Mouse (Mus musculus) kidney, embryonic 14.5 days (tissue): ENCODE data around the gene Ddx27. TPM values are rescaled to one million over a fixed set of nuclear protein-coding genes. Genes with fewer than 3 reads are reported as not detected.
A peak's percentile ranks its signal among the peaks of the same experiment; 100 is the strongest.

Source experiments
- ATAC-seq: fragments of 200-750 bp; cut with Nextera tagmentation; 2 replicates; pipeline ENCODE4 v1.8.0; 2017; ENCODE audit warnings: moderate number of reproducible peaks, mild to moderate bottlenecking, moderate TSS enrichment, moderate library complexity; ENCODE audit not compliant: low FRiP score, low TSS enrichment
- H3K27ac ChIP-seq: fragments of 300-500 bp; sonication (generic); 2 replicates; pipeline ENCODE4 v1.5.1; 2014; ENCODE audit warnings: low read depth, mild to moderate bottlenecking, low read length, moderate library complexity, mixed read lengths
- H3K27me3 ChIP-seq: fragments of 300-500 bp; sonication (generic); 2 replicates; pipeline ENCODE4 v1.6.1; 2014; ENCODE audit warnings: mild to moderate bottlenecking, low read length; ENCODE audit not compliant: control insufficient read depth, insufficient read depth
- H3K36me3 ChIP-seq: fragments of 300-500 bp; sonication (generic); 2 replicates; pipeline ENCODE4 v1.6.1; 2014; ENCODE audit warnings: low read length, mixed read lengths; ENCODE audit not compliant: control insufficient read depth, insufficient read depth
- H3K4me1 ChIP-seq: fragments of 300-500 bp; sonication (generic); 2 replicates; pipeline ENCODE4 v1.6.1; 2014; ENCODE audit warnings: low read length, mixed read lengths; ENCODE audit not compliant: control insufficient read depth, insufficient read depth
- H3K4me2 ChIP-seq: fragments of 300-500 bp; sonication (generic); replicated peaks from 2 replicates; pipeline ENCODE4 v1.6.1; 2014; ENCODE audit warnings: low read depth, mild to moderate bottlenecking, low read length
- H3K4me3 ChIP-seq: fragments of 300-500 bp; sonication (generic); 2 replicates; pipeline ENCODE4 v1.5.1; 2014; ENCODE audit warnings: mild to moderate bottlenecking, low read length
- H3K9ac ChIP-seq: fragments of 300-500 bp; sonication (generic); 2 replicates; pipeline ENCODE4 v1.6.1; 2014; ENCODE audit warnings: low read depth, mild to moderate bottlenecking, low read length, moderate library complexity
- H3K9me3 ChIP-seq: fragments of 300-500 bp; sonication (generic); 2 replicates; pipeline ENCODE4 v1.6.1; 2016; ENCODE audit warnings: low read length; ENCODE audit not compliant: control insufficient read depth
- WGBS: fragments of 180-500 bp; shearing (Covaris S2); extraction: QIAGEN DNeasy Blood & Tissue Kit; methylation state at CpG from one replicate; pipeline ENCODE4 v1.1.7; 2014; 5-methylcytosine and 5-hydroxymethylcytosine counted together
- polyA plus RNA-seq: library from polyadenylated mRNA; unstranded; fragments of >200 nt; fragmentation: Nextera tagmentation; extraction: Ambion mirVana; gene quantifications from 2 replicates; pipeline ENCODE4 v1.2.1, GENCODE M21; 2014

Gene Ddx27
- polyA plus RNA-seq, 1 experiment from 2014 or later = 55.8 TPM

DNA sequence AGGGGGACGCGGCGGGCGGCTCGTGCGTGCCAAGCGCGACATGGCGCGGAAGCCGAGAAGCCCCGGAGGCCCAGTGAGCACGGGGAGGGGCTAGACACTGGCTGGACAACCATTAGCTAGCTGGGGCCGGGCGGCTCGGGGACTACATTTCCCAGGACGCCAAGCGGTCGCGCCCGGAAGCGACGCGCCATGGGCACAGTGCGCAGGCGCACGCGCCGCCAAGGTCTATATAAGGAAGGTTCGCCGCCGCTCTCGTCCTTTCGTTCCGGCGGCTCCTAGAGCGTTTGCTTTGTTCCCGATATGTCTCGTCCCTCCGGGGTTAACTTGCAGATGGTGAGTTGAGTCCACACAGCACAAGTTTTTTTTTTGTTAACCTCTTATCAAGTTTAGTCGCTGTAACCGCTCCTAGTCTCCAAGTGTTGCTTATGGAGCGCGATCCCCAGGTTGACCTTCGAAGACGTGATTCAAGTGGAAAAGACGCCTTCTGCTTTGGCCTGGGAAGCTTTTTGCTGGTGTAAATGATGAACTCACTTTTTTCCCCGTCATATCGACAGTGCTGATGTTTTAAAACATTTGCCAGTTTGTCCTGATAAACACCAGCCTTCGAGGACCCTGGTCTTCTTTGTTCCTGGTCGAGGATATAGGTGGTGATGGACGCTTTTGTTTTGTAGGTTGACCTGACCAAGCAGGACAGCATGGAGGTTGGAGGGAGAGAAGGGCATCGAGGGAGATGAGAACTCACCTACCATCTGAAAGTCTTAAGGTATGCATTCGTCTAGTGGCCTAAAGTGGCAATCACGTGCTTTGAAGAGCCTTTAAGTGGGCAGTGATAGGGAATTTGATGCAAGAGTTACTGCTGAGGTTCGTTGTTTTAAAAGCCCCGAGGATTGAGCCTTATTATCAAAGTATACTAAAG, 48.2 kb downstream of the Ddx27 start, which contains the start of gene Znfx1:
Znfx1 (minus strand) TSS at position 51 of the 916 bp plus-strand sequence.
- under 1% methylated on average over 49 of the region's 57 CpGs for WGBS
- Histone ChIP-seq H3K9ac (peak within 1 kb of the TSS; percentile 81), H3K4me3 (peak within 1 kb of the TSS; percentile 85), H3K27ac (peak within 1 kb of the TSS; percentile 91), H3K36me3 (peaks cover 26% of the 10 kb centered on the region), H3K9me3 (no peaks in the 10 kb centered on the region), H3K4me1 (peaks cover 25% of the 10 kb centered on the region), H3K4me2 (peak within 1 kb of the TSS; percentile 87), H3K27me3 (no peaks in the 10 kb centered on the region)
- peak; percentile 93 for ATAC-seq

- Histone ChIP-seq H3K27ac (peak overlapping the region; percentile 88), H3K4me1 (peaks cover 22% of the 10 kb centered on the region), H3K9me3 (no peaks in the 10 kb centered on the region), H3K27me3 (no peaks in the 10 kb centered on the region), H3K9ac (peak overlapping the region; percentile 81), H3K4me3 (peak overlapping the region; percentile 85), H3K36me3 (peaks cover 26% of the 10 kb centered on the region), H3K4me2 (peak overlapping the region; percentile 87)
- ATAC-seq = no peak
- under 1% methylated on average over 7 of the region's 7 CpGs for WGBS
These were observed 49.0 kb downstream of the Ddx27 start for GRCm38 (mm10) chr2:167063906-167064496.

- Histone ChIP-seq H3K4me1 (peaks cover 22% of the 10 kb centered on the region), H3K9me3 (no peaks in the 10 kb centered on the region), H3K27ac (peak overlapping the region; percentile 88), H3K4me3 (peak overlapping the region; percentile 85), H3K36me3 (peaks cover 26% of the 10 kb centered on the region), H3K4me2 (peak overlapping the region; percentile 87), H3K27me3 (no peaks in the 10 kb centered on the region), H3K9ac (peak overlapping the region; percentile 81)
- no peak for ATAC-seq
- 29% methylated on average over 9 of the region's 9 CpGs for WGBS
These were observed 49.8 kb downstream of the Ddx27 start for GRCm38 (mm10) chr2:167064601-167065295.

- H3K27me3 ChIP-seq = no peaks in the 10 kb centered on the region
- H3K4me3 ChIP-seq = no peak overlapping the region
- H3K36me3 ChIP-seq = peaks cover 26% of the 10 kb centered on the region
- WGBS = 80% methylated on average over 1 of the region's 1 CpGs
- no peak overlapping the region for H3K27ac ChIP-seq
- no peak overlapping the region for H3K9ac ChIP-seq
- no peak overlapping the region for H3K4me2 ChIP-seq
- no peak for ATAC-seq
- peaks cover 17% of the 10 kb centered on the region for H3K4me1 ChIP-seq
- H3K9me3 ChIP-seq = no peaks in the 10 kb centered on the region
These were observed 51.0 kb downstream of the Ddx27 start for GRCm38 (mm10) chr2:167066031-167066430.

DNA sequence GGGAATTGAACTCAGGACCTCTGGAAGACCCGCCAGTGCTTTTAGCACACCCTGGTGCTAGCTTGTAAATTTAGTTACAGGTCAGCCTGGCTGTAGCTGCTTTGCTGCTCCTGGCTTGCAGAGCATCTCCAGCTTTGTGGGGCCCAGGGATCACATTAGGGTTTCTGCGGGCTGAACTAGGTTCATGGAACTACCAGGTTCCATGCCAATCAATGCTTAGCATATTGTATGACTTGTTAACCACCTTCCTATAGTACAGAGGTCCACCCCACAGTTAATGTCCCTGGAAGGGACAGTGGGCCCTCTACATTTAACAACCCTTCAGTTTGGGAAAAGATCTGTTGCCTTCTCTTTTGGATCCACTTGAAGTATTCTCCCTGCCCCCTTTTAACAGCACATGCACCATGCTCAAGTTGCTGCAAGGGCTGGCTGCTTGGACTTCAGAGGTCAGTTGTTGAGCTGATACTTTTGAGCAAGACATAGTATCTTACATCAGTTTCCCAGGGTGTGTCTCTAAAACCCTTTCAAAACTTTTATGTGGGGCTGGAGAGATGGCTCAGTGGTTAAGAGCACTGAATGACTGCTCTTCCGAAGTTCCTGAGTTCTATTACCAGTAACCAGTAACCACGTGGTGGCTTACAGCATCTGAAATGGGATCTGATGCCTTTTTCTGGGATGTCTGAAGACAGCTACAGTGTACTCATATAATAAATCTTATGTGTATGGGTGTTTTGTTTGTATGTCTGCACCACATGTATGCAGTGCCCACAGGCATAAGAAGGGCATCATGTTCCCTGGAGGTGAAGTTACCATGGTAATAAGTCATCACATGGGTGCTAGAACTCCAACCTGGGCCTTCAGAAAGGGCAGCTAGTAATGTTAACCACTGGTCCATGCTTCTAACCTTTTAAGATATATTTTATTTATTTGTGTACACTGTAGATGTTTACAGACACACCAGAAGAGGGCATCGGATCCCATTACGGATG, 51.8 kb downstream of the Ddx27 start:
- WGBS = 31% methylated on average over 6 of the region's 6 CpGs

GRCm38 (mm10) chr2:167067575-167067974, 52.6 kb downstream of the Ddx27 start:
- Histone ChIP-seq H3K27ac (no peak overlapping the region; the same call in 1 of the 2 replicates), H3K4me2 (no peak overlapping the region), H3K36me3 (peaks cover 26% of the 10 kb centered on the region), H3K4me3 (no peak overlapping the region), H3K9ac (no peak overlapping the region), H3K9me3 (no peaks in the 10 kb centered on the region), H3K4me1 (peaks cover 10% of the 10 kb centered on the region; the same call in 1 of the 2 replicates), H3K27me3 (no peaks in the 10 kb centered on the region)
- 38% methylated on average over 6 of the region's 6 CpGs for WGBS
- ATAC-seq = no peak

More for the DNA sequence above, 51.8 kb downstream of the Ddx27 start:
- Histone ChIP-seq H3K4me2 (no peak overlapping the region), H3K27me3 (no peaks in the 10 kb centered on the region), H3K4me3 (no peak overlapping the region), H3K4me1 (peaks cover 9% of the 10 kb centered on the region), H3K9ac (no peak overlapping the region), H3K36me3 (peaks cover 26% of the 10 kb centered on the region), H3K9me3 (no peaks in the 10 kb centered on the region), H3K27ac (no peak overlapping the region)
- ATAC-seq = no peak

GRCm38 (mm10) chr2:167070341-167070740, 55.3 kb downstream of the Ddx27 start:
- WGBS = 56% methylated on average over 6 of the region's 6 CpGs
- no peak overlapping the region for H3K4me2 ChIP-seq
- ATAC-seq = no peak
- H3K9me3 ChIP-seq = no peaks in the 10 kb centered on the region
- no peak overlapping the region for H3K4me3 ChIP-seq
- peaks cover 15% of the 10 kb centered on the region for H3K36me3 ChIP-seq
- H3K4me1 ChIP-seq = peaks cover 3% of the 10 kb centered on the region; the same call in 1 of the 2 replicates
- H3K27ac ChIP-seq = no peak overlapping the region
- H3K9ac ChIP-seq = no peak overlapping the region
- H3K27me3 ChIP-seq = no peaks in the 10 kb centered on the region

- Histone ChIP-seq H3K9ac (peak overlapping the region; percentile 1; the same call in 1 of the 2 replicates), H3K27me3 (no peaks in the 10 kb centered on the region), H3K4me1 (0 out of 2 replicates have a peak, but pooled peaks cover 3% of the 10 kb centered on the region), H3K9me3 (no peaks in the 10 kb centered on the region), H3K4me3 (peak overlapping the region; percentile 34), H3K36me3 (peaks cover 6% of the 10 kb centered on the region), H3K27ac (no peak overlapping the region), H3K4me2 (peak overlapping the region; percentile 48)
- no peak for ATAC-seq
- WGBS = 22% methylated on average over 12 of the region's 12 CpGs
These were observed 56.3 kb downstream of the Ddx27 start for GRCm38 (mm10) chr2:167071266-167071640.
